Mouse (Mus musculus): ENCODE measurements around the gene Tcp11. TPM values are rescaled to one million over a fixed set of nuclear protein-coding genes. Genes with fewer than 3 reads are reported as not detected.

Tcp11 gene
- polyA plus RNA-seq, 1 experiment from 2014 or later: 1.9 TPM

GRCm38 (mm10) chr17:28034986-28035385, 45.5 kb downstream of the Tcp11 start:
- no peak overlapping the region for H3K4me3 ChIP-seq
- H3K36me3 ChIP-seq: no peaks in the 10 kb centered on the region; the same call in 1 of the 2 replicates
- 85% methylated on average over 8 of the region's 8 CpGs for WGBS
- H3K27me3 ChIP-seq: 0 out of 2 replicates have a peak, but pooled peaks cover 2% of the 10 kb centered on the region
- no peak overlapping the region for H3K4me2 ChIP-seq (replicated peaks)
- no peaks in the 10 kb centered on the region for H3K9me3 ChIP-seq
- H3K4me1 ChIP-seq: peaks cover 48% of the 10 kb centered on the region
- H3K9ac ChIP-seq (replicated peaks): no peak overlapping the region
- no peak overlapping the region for H3K27ac ChIP-seq (replicated peaks)
- no peak for ATAC-seq (ENCODE audit: low FRiP score, low read depth)

- Histone ChIP-seq H3K4me3 (no peak overlapping the region), H3K4me1 (peaks cover 52% of the 10 kb centered on the region), H3K9me3 (no peaks in the 10 kb centered on the region), H3K36me3 (no peaks in the 10 kb centered on the region; the same call in 1 of the 2 replicates), H3K4me2 (replicated peaks) (no peak overlapping the region), H3K27me3 (no peaks in the 10 kb centered on the region), H3K27ac (replicated peaks) (peak overlapping the region; percentile 83), H3K9ac (replicated peaks) (0 out of 2 replicates have a peak overlapping the region, but pooled peaks have one; percentile 28)
- 20% methylated on average over 3 of the region's 3 CpGs for WGBS
- peak; percentile 31; the same call in 1 of the 2 replicates for ATAC-seq (ENCODE audit: low FRiP score, low read depth)
These were observed 47.3 kb downstream of the Tcp11 start for GRCm38 (mm10) chr17:28033046-28033580.

- Histone ChIP-seq H3K9me3 (no peaks in the 10 kb centered on the region), H3K9ac (replicated peaks) (peak overlapping the region; percentile 20; the same call in 1 of the 2 replicates), H3K4me3 (no peak overlapping the region), H3K27me3 (no peaks in the 10 kb centered on the region), H3K27ac (replicated peaks) (peak overlapping the region; percentile 83), H3K4me2 (replicated peaks) (no peak overlapping the region), H3K36me3 (no peaks in the 10 kb centered on the region; the same call in 1 of the 2 replicates), H3K4me1 (peaks cover 48% of the 10 kb centered on the region)
- WGBS: 73% methylated on average over 10 of the region's 10 CpGs
- no peak for ATAC-seq (ENCODE audit: low FRiP score, low read depth)
These were observed 48.2 kb downstream of the Tcp11 start for GRCm38 (mm10) chr17:28032219-28032618.

- Histone ChIP-seq H3K27ac (replicated peaks) (no peak overlapping the region), H3K9me3 (no peaks in the 10 kb centered on the region), H3K4me3 (no peak overlapping the region), H3K4me2 (replicated peaks) (no peak overlapping the region), H3K4me1 (peaks cover 43% of the 10 kb centered on the region), H3K36me3 (no peaks in the 10 kb centered on the region; the same call in 1 of the 2 replicates), H3K27me3 (no peaks in the 10 kb centered on the region), H3K9ac (replicated peaks) (no peak overlapping the region)
- ATAC-seq (ENCODE audit: low FRiP score, low read depth): no peak
- WGBS: 83% methylated on average over 9 of the region's 9 CpGs
These were observed 49.0 kb downstream of the Tcp11 start for GRCm38 (mm10) chr17:28031281-28031941.

GRCm38 (mm10) chr17:28030446-28030845, 50.0 kb downstream of the Tcp11 start:
- Histone ChIP-seq H3K4me2 (replicated peaks) (no peak overlapping the region), H3K27me3 (no peaks in the 10 kb centered on the region), H3K36me3 (no peaks in the 10 kb centered on the region), H3K27ac (replicated peaks) (peak overlapping the region; percentile 10; the same call in 1 of the 2 replicates), H3K9me3 (no peaks in the 10 kb centered on the region), H3K4me3 (no peak overlapping the region), H3K4me1 (peaks cover 53% of the 10 kb centered on the region), H3K9ac (replicated peaks) (no peak overlapping the region)
- 91% methylated on average over 10 of the region's 10 CpGs for WGBS
- no peak for ATAC-seq (ENCODE audit: low FRiP score, low read depth)

GRCm38 (mm10) chr17:28029308-28029707, 51.1 kb downstream of the Tcp11 start:
- no peak overlapping the region for H3K4me2 ChIP-seq (replicated peaks)
- H3K4me3 ChIP-seq: no peak overlapping the region
- ATAC-seq (ENCODE audit: low FRiP score, low read depth): no peak
- WGBS: 66% methylated on average over 2 of the region's 2 CpGs
- no peaks in the 10 kb centered on the region for H3K27me3 ChIP-seq
- 0 out of 2 replicates have a peak overlapping the region, but pooled peaks have one; percentile 25 for H3K27ac ChIP-seq (replicated peaks)
- no peak overlapping the region; the same call in 1 of the 2 replicates for H3K9ac ChIP-seq (replicated peaks)
- no peaks in the 10 kb centered on the region for H3K9me3 ChIP-seq
- H3K4me1 ChIP-seq: peaks cover 51% of the 10 kb centered on the region
- no peaks in the 10 kb centered on the region for H3K36me3 ChIP-seq

- 73% methylated on average over 10 of the region's 10 CpGs for WGBS
- no peak overlapping the region for H3K4me2 ChIP-seq (replicated peaks)
- H3K36me3 ChIP-seq: no peaks in the 10 kb centered on the region
- peaks cover 48% of the 10 kb centered on the region for H3K4me1 ChIP-seq
- ATAC-seq (ENCODE audit: low FRiP score, low read depth): no peak
- no peak overlapping the region for H3K9ac ChIP-seq (replicated peaks)
- H3K27ac ChIP-seq (replicated peaks): 0 out of 2 replicates have a peak overlapping the region, but pooled peaks have one; percentile 20
- H3K9me3 ChIP-seq: no peaks in the 10 kb centered on the region
- H3K27me3 ChIP-seq: no peaks in the 10 kb centered on the region
- no peak overlapping the region for H3K4me3 ChIP-seq
These were observed 52.2 kb downstream of the Tcp11 start for GRCm38 (mm10) chr17:28028236-28028635.

- no peaks in the 10 kb centered on the region for H3K27me3 ChIP-seq
- no peak overlapping the region for H3K4me3 ChIP-seq
- 90% methylated on average over 6 of the region's 6 CpGs for WGBS
- peaks cover 44% of the 10 kb centered on the region for H3K4me1 ChIP-seq
- H3K9ac ChIP-seq (replicated peaks): no peak overlapping the region
- no peak overlapping the region for H3K27ac ChIP-seq (replicated peaks)
- H3K36me3 ChIP-seq: no peaks in the 10 kb centered on the region
- ATAC-seq (ENCODE audit: low FRiP score, low read depth): no peak
- no peak overlapping the region for H3K4me2 ChIP-seq (replicated peaks)
- H3K9me3 ChIP-seq: no peaks in the 10 kb centered on the region
These were observed 53.2 kb downstream of the Tcp11 start for GRCm38 (mm10) chr17:28027197-28027596.

GRCm38 (mm10) chr17:28026111-28026872, 54.1 kb downstream of the Tcp11 start:
- ATAC-seq (ENCODE audit: low FRiP score, low read depth): no peak
- H3K27me3 ChIP-seq: no peaks in the 10 kb centered on the region
- H3K9ac ChIP-seq (replicated peaks): no peak overlapping the region
- 82% methylated on average over 14 of the region's 14 CpGs for WGBS
- H3K27ac ChIP-seq (replicated peaks): peak overlapping the region; percentile 40; the same call in 1 of the 2 replicates
- no peak overlapping the region for H3K4me3 ChIP-seq
- H3K36me3 ChIP-seq: no peaks in the 10 kb centered on the region
- no peaks in the 10 kb centered on the region for H3K9me3 ChIP-seq
- peaks cover 42% of the 10 kb centered on the region for H3K4me1 ChIP-seq
- H3K4me2 ChIP-seq (replicated peaks): no peak overlapping the region

GRCm38 (mm10) chr17:28025541-28025961, 54.9 kb downstream of the Tcp11 start:
- no peak overlapping the region for H3K4me2 ChIP-seq (replicated peaks)
- no peaks in the 10 kb centered on the region for H3K36me3 ChIP-seq
- no peaks in the 10 kb centered on the region for H3K9me3 ChIP-seq
- H3K4me1 ChIP-seq: peaks cover 39% of the 10 kb centered on the region
- H3K9ac ChIP-seq (replicated peaks): no peak overlapping the region
- no peak for ATAC-seq (ENCODE audit: low FRiP score, low read depth)
- no peaks in the 10 kb centered on the region for H3K27me3 ChIP-seq
- WGBS: 77% methylated on average over 5 of the region's 5 CpGs
- H3K27ac ChIP-seq (replicated peaks): peak overlapping the region; percentile 40; the same call in 1 of the 2 replicates
- no peak overlapping the region for H3K4me3 ChIP-seq

GRCm38 (mm10) chr17:28022854-28023655, 57.4 kb downstream of the Tcp11 start:
- WGBS: 88% methylated on average over 22 of the region's 22 CpGs
- Histone ChIP-seq H3K27me3 (no peaks in the 10 kb centered on the region), H3K36me3 (no peaks in the 10 kb centered on the region), H3K4me1 (peaks cover 50% of the 10 kb centered on the region), H3K27ac (replicated peaks) (no peak overlapping the region), H3K9me3 (no peaks in the 10 kb centered on the region), H3K9ac (replicated peaks) (no peak overlapping the region), H3K4me2 (replicated peaks) (no peak overlapping the region), H3K4me3 (no peak overlapping the region)
- ATAC-seq (ENCODE audit: low FRiP score, low read depth): no peak
